Mouse (Mus musculus) heart, embryonic 11.5 days (tissue): ENCODE data around the gene Gpr142. TPM values are rescaled to one million over a fixed set of nuclear protein-coding genes. Genes with fewer than 3 reads are reported as not detected.

Experiments
- ATAC-seq: fragments of 200-750 bp; cut with Nextera tagmentation; replicated peaks from 2 replicates; pipeline ENCODE4 v1.8.0; 2017; ENCODE audit warnings: moderate library complexity; ENCODE audit not compliant: insufficient number of reproducible peaks, low FRiP score, low TSS enrichment
- H3K27ac ChIP-seq: fragments of 300-500 bp; sonication (generic); 2 replicates; pipeline ENCODE4 v1.5.1; 2014; ENCODE audit warnings: mild to moderate bottlenecking, low read depth, low read length
- H3K27me3 ChIP-seq: fragments of 300-500 bp; sonication (generic); 2 replicates; pipeline ENCODE4 v1.6.1; 2014; ENCODE audit warnings: mild to moderate bottlenecking, low read length, mixed read lengths; ENCODE audit not compliant: control insufficient read depth, insufficient read depth
- H3K36me3 ChIP-seq: fragments of 300-500 bp; sonication (generic); 2 replicates; pipeline ENCODE4 v1.6.1; 2014; ENCODE audit warnings: mild to moderate bottlenecking, low read length, moderate library complexity, mixed read lengths; ENCODE audit not compliant: control insufficient read depth, insufficient read depth
- H3K4me1 ChIP-seq: fragments of 300-500 bp; sonication (generic); 2 replicates; pipeline ENCODE4 v1.6.1; 2014; ENCODE audit warnings: low read length; ENCODE audit not compliant: control insufficient read depth, insufficient read depth
- H3K4me2 ChIP-seq: fragments of 300-500 bp; sonication (generic); 2 replicates; pipeline ENCODE4 v1.6.1; 2014; ENCODE audit warnings: mild to moderate bottlenecking, moderate library complexity
- H3K4me3 ChIP-seq: fragments of 300-500 bp; sonication (generic); 2 replicates; pipeline ENCODE4 v1.5.1; 2014; ENCODE audit warnings: low read depth, low read length
- H3K9ac ChIP-seq: fragments of 300-500 bp; sonication (generic); 2 replicates; pipeline ENCODE4 v1.6.1; 2014; ENCODE audit warnings: mild to moderate bottlenecking, low read depth, low read length, moderate library complexity
- H3K9me3 ChIP-seq: fragments of 300-500 bp; sonication (generic); replicated peaks from 2 replicates; pipeline ENCODE4 v1.6.1; 2016; ENCODE audit warnings: low read length; ENCODE audit not compliant: control insufficient read depth
- WGBS: fragments of 180-500 bp; shearing (Covaris S2); extraction: QIAGEN DNeasy Blood & Tissue Kit; methylation state at CpG from one replicate; pipeline ENCODE4 v1.1.7; 2014; ENCODE audit not compliant: insufficient replicate concordance; 5-methylcytosine and 5-hydroxymethylcytosine counted together
- polyA plus RNA-seq: library from polyadenylated mRNA; unstranded; fragments of >200 nt; fragmentation: Nextera tagmentation; extraction: Ambion mirVana; gene quantifications from 2 replicates; pipeline ENCODE4 v1.2.1, GENCODE M21; 2014

The Gpr142 gene
- polyA plus RNA-seq, 1 experiment from 2014 or later = not detected

GRCm38 (mm10) chr11:114819110-114819509 is 20.4 kb downstream of the Gpr142 start:
- Histone ChIP-seq H3K9me3 (no peaks in the 10 kb centered on the region), H3K4me1 (peaks cover 24% of the 10 kb centered on the region), H3K27ac (no peak overlapping the region), H3K27me3 (peaks cover 2% of the 10 kb centered on the region; the same call in 1 of the 2 replicates), H3K4me2 (no peak overlapping the region), H3K36me3 (no peaks in the 10 kb centered on the region), H3K9ac (no peak overlapping the region), H3K4me3 (no peak overlapping the region)
- no peak for ATAC-seq
- WGBS = 35% methylated on average over 2 of the region's 2 CpGs

GRCm38 (mm10) chr11:114820444-114820843 is 21.7 kb downstream of the Gpr142 start:
- no peaks in the 10 kb centered on the region for H3K9me3 ChIP-seq
- WGBS = 34% methylated on average over 3 of the region's 3 CpGs

GRCm38 (mm10) chr11:114821325-114821724 is 22.6 kb downstream of the Gpr142 start:
- ATAC-seq = no peak
- no peaks in the 10 kb centered on the region for H3K9me3 ChIP-seq
- no peak overlapping the region for H3K9ac ChIP-seq
- no peak overlapping the region for H3K4me3 ChIP-seq
- H3K4me1 ChIP-seq = peaks cover 14% of the 10 kb centered on the region
- no peak overlapping the region for H3K4me2 ChIP-seq
- H3K27ac ChIP-seq = no peak overlapping the region
- WGBS = 71% methylated on average over 1 of the region's 1 CpGs
- H3K27me3 ChIP-seq = peaks cover 2% of the 10 kb centered on the region; the same call in 1 of the 2 replicates
- H3K36me3 ChIP-seq = no peaks in the 10 kb centered on the region

More at GRCm38 (mm10) chr11:114820444-114820843, 21.7 kb downstream of the Gpr142 start:
- peaks cover 2% of the 10 kb centered on the region; the same call in 1 of the 2 replicates for H3K27me3 ChIP-seq
- H3K9ac ChIP-seq = no peak overlapping the region
- no peak for ATAC-seq
- no peak overlapping the region for H3K27ac ChIP-seq
- H3K36me3 ChIP-seq = no peaks in the 10 kb centered on the region
- H3K4me1 ChIP-seq = peaks cover 14% of the 10 kb centered on the region
- H3K4me3 ChIP-seq = no peak overlapping the region
- no peak overlapping the region for H3K4me2 ChIP-seq

GRCm38 (mm10) chr11:114822727-114823126 is 24.0 kb downstream of the Gpr142 start:
- Histone ChIP-seq H3K9me3 (no peaks in the 10 kb centered on the region), H3K4me3 (no peak overlapping the region), H3K4me2 (peak overlapping the region; percentile 5), H3K27ac (peak overlapping the region; percentile 10), H3K36me3 (no peaks in the 10 kb centered on the region), H3K27me3 (no peaks in the 10 kb centered on the region), H3K9ac (no peak overlapping the region), H3K4me1 (peaks cover 14% of the 10 kb centered on the region)
- WGBS = 53% methylated on average over 12 of the region's 12 CpGs
- no peak for ATAC-seq

GRCm38 (mm10) chr11:114823199-114823725 is 24.5 kb downstream of the Gpr142 start:
- H3K27me3 ChIP-seq = no peaks in the 10 kb centered on the region
- H3K9me3 ChIP-seq = no peaks in the 10 kb centered on the region
- no peak; the same call in 1 of the 2 replicates for ATAC-seq
- no peak overlapping the region; the same call in 1 of the 2 replicates for H3K4me2 ChIP-seq
- peaks cover 14% of the 10 kb centered on the region for H3K4me1 ChIP-seq
- peak overlapping the region; percentile 43; the same call in 1 of the 2 replicates for H3K9ac ChIP-seq
- WGBS = 9% methylated on average over 11 of the region's 11 CpGs
- no peak overlapping the region for H3K4me3 ChIP-seq
- peak overlapping the region; percentile 10; the same call in 1 of the 2 replicates for H3K27ac ChIP-seq
- no peaks in the 10 kb centered on the region for H3K36me3 ChIP-seq

- no peak overlapping the region for H3K9ac ChIP-seq
- H3K36me3 ChIP-seq = no peaks in the 10 kb centered on the region
- 13% methylated on average over 5 of the region's 5 CpGs for WGBS
- peaks cover 31% of the 10 kb centered on the region for H3K4me1 ChIP-seq
- H3K4me2 ChIP-seq = no peak overlapping the region
- no peaks in the 10 kb centered on the region for H3K9me3 ChIP-seq
- no peak for ATAC-seq
- H3K4me3 ChIP-seq = no peak overlapping the region
- H3K27ac ChIP-seq = peak overlapping the region; percentile 59; the same call in 1 of the 2 replicates
- H3K27me3 ChIP-seq = no peaks in the 10 kb centered on the region
Measured at GRCm38 (mm10) chr11:114826686-114827085, 28.0 kb downstream of the Gpr142 start.

GRCm38 (mm10) chr11:114829499-114830432 is 31.0 kb downstream of the Gpr142 start:
- Histone ChIP-seq H3K4me2 (peak overlapping the region; percentile 81), H3K27ac (peak overlapping the region; percentile 97), H3K4me1 (peaks cover 30% of the 10 kb centered on the region), H3K9ac (peak overlapping the region; percentile 65), H3K36me3 (no peaks in the 10 kb centered on the region), H3K27me3 (no peaks in the 10 kb centered on the region), H3K9me3 (no peaks in the 10 kb centered on the region), H3K4me3 (peak overlapping the region; percentile 34)
- 3% methylated on average over 24 of the region's 24 CpGs for WGBS
- ATAC-seq = peak; percentile 83

- peak overlapping the region; percentile 81 for H3K4me2 ChIP-seq
- no peaks in the 10 kb centered on the region for H3K9me3 ChIP-seq
- no peaks in the 10 kb centered on the region for H3K36me3 ChIP-seq
- H3K4me3 ChIP-seq = peak overlapping the region; percentile 34
- H3K27ac ChIP-seq = peak overlapping the region; percentile 97
- 0 out of 2 replicates have a peak, but pooled peaks have one; percentile 5 for ATAC-seq
- H3K9ac ChIP-seq = peak overlapping the region; percentile 65
- WGBS = 17% methylated on average over 8 of the region's 8 CpGs
- H3K4me1 ChIP-seq = peaks cover 30% of the 10 kb centered on the region
- H3K27me3 ChIP-seq = no peaks in the 10 kb centered on the region
Measured at GRCm38 (mm10) chr11:114830433-114830773, 31.7 kb downstream of the Gpr142 start.
